Mouse (Mus musculus) hindbrain, embryonic 15.5 days (tissue): Measurements from ENCODE around the gene Hip1. TPM values are rescaled to one million over a fixed set of nuclear protein-coding genes. Genes with fewer than 3 reads are reported as not detected.
"Not testable (repeated sequence)": the region's sequence is repeated elsewhere in the genome, so short reads cannot be mapped to it uniquely, and the experiment has no call there.

ENCODE experiments used
- ATAC-seq: fragments of 200-750 bp; cut with Nextera tagmentation; 2 replicates; pipeline ENCODE4 v1.8.0; 2017; ENCODE audit warnings: low read depth, moderate number of reproducible peaks, moderate TSS enrichment; ENCODE audit not compliant: low FRiP score
- H3K27ac ChIP-seq: fragments of 300-500 bp; sonication (generic); replicated peaks from 2 replicates; pipeline ENCODE4 v1.5.1; 2015; ENCODE audit warnings: mild to moderate bottlenecking, inconsistent platforms
- H3K27me3 ChIP-seq: fragments of 300-500 bp; sonication (generic); 2 replicates; pipeline ENCODE4 v1.6.1; 2015; ENCODE audit warnings: control low read depth, inconsistent platforms
- H3K36me3 ChIP-seq: fragments of 300-500 bp; sonication (generic); 2 replicates; pipeline ENCODE4 v1.6.1; 2015; ENCODE audit warnings: control low read depth, inconsistent platforms
- H3K4me1 ChIP-seq: fragments of 300-500 bp; sonication (generic); replicated peaks from 2 replicates; pipeline ENCODE4 v1.6.1; 2015; ENCODE audit warnings: control low read depth, inconsistent platforms
- H3K4me2 ChIP-seq: fragments of 300-500 bp; sonication (generic); 2 replicates; pipeline ENCODE4 v1.6.1; 2015; ENCODE audit warnings: moderate library complexity, mild to moderate bottlenecking, inconsistent platforms
- H3K4me3 ChIP-seq: fragments of 300-500 bp; sonication (generic); 2 replicates; pipeline ENCODE4 v1.5.1; 2015; ENCODE audit warnings: mild to moderate bottlenecking, inconsistent platforms
- H3K9ac ChIP-seq: fragments of 300-500 bp; sonication (generic); 2 replicates; pipeline ENCODE4 v1.6.1; 2015; ENCODE audit warnings: inconsistent platforms
- H3K9me3 ChIP-seq: fragments of 300-500 bp; sonication (generic); 2 replicates; pipeline ENCODE4 v1.6.1; 2016; ENCODE audit warnings: control low read depth, inconsistent platforms
- WGBS: fragments of 180-500 bp; shearing (Covaris S2); methylation state at CpG from one replicate; pipeline ENCODE4 v1.1.7; 2015; 5-methylcytosine and 5-hydroxymethylcytosine counted together
- polyA plus RNA-seq: library from polyadenylated mRNA; unstranded; fragments of >200 nt; fragmentation: Nextera tagmentation; extraction: Ambion mirVana; gene quantifications from 2 replicates; pipeline ENCODE4 v1.2.1, GENCODE M21; 2015

Gene Hip1
- polyA plus RNA-seq, 1 experiment from 2014 or later, result 39.1 TPM

GRCm38 (mm10) chr5:135375167-135375566 is 169.8 kb downstream of the Hip1 start:
- WGBS, result 74% methylated on average over 8 of the region's 8 CpGs
- peak; percentile 10; the same call in 1 of the 2 replicates for ATAC-seq
- Histone ChIP-seq H3K27ac (no peak overlapping the region), H3K9ac (no peak overlapping the region), H3K9me3 (no peaks in the 10 kb centered on the region), H3K4me2 (no peak overlapping the region), H3K36me3 (peaks cover 82% of the 10 kb centered on the region), H3K4me3 (no peak overlapping the region), H3K4me1 (peaks cover 12% of the 10 kb centered on the region), H3K27me3 (no peaks in the 10 kb centered on the region)

- Histone ChIP-seq H3K9me3 (no peaks in the 10 kb centered on the region), H3K27ac (no peak overlapping the region), H3K9ac (no peak overlapping the region), H3K4me1 (peaks cover 18% of the 10 kb centered on the region), H3K27me3 (no peaks in the 10 kb centered on the region), H3K4me3 (no peak overlapping the region), H3K36me3 (peaks cover 67% of the 10 kb centered on the region), H3K4me2 (no peak overlapping the region)
- no peak for ATAC-seq
- WGBS, result 99% methylated on average over 5 of the region's 5 CpGs
Measured at GRCm38 (mm10) chr5:135373601-135374000, 171.3 kb downstream of the Hip1 start.

GRCm38 (mm10) chr5:135371195-135371594 is 173.7 kb downstream of the Hip1 start:
- 97% methylated on average over 13 of the region's 13 CpGs for WGBS
- Histone ChIP-seq H3K4me3 (no peak overlapping the region), H3K36me3 (peaks cover 43% of the 10 kb centered on the region), H3K9me3 (no peaks in the 10 kb centered on the region), H3K27me3 (no peaks in the 10 kb centered on the region), H3K4me1 (peaks cover 18% of the 10 kb centered on the region), H3K27ac (no peak overlapping the region), H3K4me2 (no peak overlapping the region), H3K9ac (no peak overlapping the region)
- no peak for ATAC-seq

GRCm38 (mm10) chr5:135369787-135370654 is 174.9 kb downstream of the Hip1 start, which contains the start of gene Nsun5:
Gene Nsun5 (plus strand): TSS chr5:135369953.
- H3K36me3 ChIP-seq, result peaks cover 32% of the 10 kb centered on the region
- H3K4me3 ChIP-seq, result peak within 1 kb of the TSS; percentile 97
- H3K9ac ChIP-seq, result peak within 1 kb of the TSS; percentile 79
- WGBS, result under 1% methylated on average over 54 of the region's 64 CpGs
- H3K4me2 ChIP-seq, result peak within 1 kb of the TSS; percentile 89
- H3K9me3 ChIP-seq, result no peaks in the 10 kb centered on the region
- no peaks in the 10 kb centered on the region for H3K27me3 ChIP-seq
- peak; percentile 82 for ATAC-seq
- H3K27ac ChIP-seq, result peak within 1 kb of the TSS; percentile 84
- H3K4me1 ChIP-seq, result peaks cover 18% of the 10 kb centered on the region

GRCm38 (mm10) chr5:135369196-135369595 is 175.7 kb downstream of the Hip1 start:
- not testable (repeated sequence) for H3K27me3 ChIP-seq, ATAC-seq, H3K9me3 ChIP-seq
- Histone ChIP-seq H3K4me3 (peak overlapping the region; percentile 97), H3K27ac (peak overlapping the region; percentile 84; the same call in 1 of the 2 replicates), H3K4me2 (peak overlapping the region; percentile 89), H3K4me1 (peaks cover 18% of the 10 kb centered on the region), H3K9ac (peak overlapping the region; percentile 79), H3K36me3 (peaks cover 27% of the 10 kb centered on the region)
- WGBS, result 66% methylated on average over 9 of the region's 9 CpGs

GRCm38 (mm10) chr5:135368312-135368711 is 176.6 kb downstream of the Hip1 start:
- ATAC-seq, result no peak
- H3K4me1 ChIP-seq, result peaks cover 18% of the 10 kb centered on the region
- H3K4me2 ChIP-seq, result no peak overlapping the region
- 78% methylated on average over 6 of the region's 6 CpGs for WGBS
- H3K36me3 ChIP-seq, result peaks cover 19% of the 10 kb centered on the region
- H3K27ac ChIP-seq, result no peak overlapping the region
- no peak overlapping the region for H3K9ac ChIP-seq
- no peaks in the 10 kb centered on the region for H3K27me3 ChIP-seq
- H3K9me3 ChIP-seq, result no peaks in the 10 kb centered on the region
- H3K4me3 ChIP-seq, result no peak overlapping the region

GRCm38 (mm10) chr5:135367841-135368240 is 177.1 kb downstream of the Hip1 start:
- Histone ChIP-seq H3K27ac (no peak overlapping the region), H3K27me3 (no peaks in the 10 kb centered on the region), H3K9me3 (no peaks in the 10 kb centered on the region), H3K36me3 (peaks cover 16% of the 10 kb centered on the region), H3K4me3 (no peak overlapping the region), H3K9ac (no peak overlapping the region), H3K4me2 (no peak overlapping the region), H3K4me1 (peaks cover 18% of the 10 kb centered on the region)
- 47% methylated on average over 6 of the region's 6 CpGs for WGBS
- no peak for ATAC-seq

GRCm38 (mm10) chr5:135363540-135363939 is 181.4 kb downstream of the Hip1 start:
- ATAC-seq, result no peak
- no peaks in the 10 kb centered on the region for H3K4me1 ChIP-seq
- 29% methylated on average over 12 of the region's 12 CpGs for WGBS
- no peak overlapping the region for H3K27ac ChIP-seq
- H3K9me3 ChIP-seq, result no peaks in the 10 kb centered on the region
- H3K4me2 ChIP-seq, result no peak overlapping the region
- H3K9ac ChIP-seq, result no peak overlapping the region
- H3K4me3 ChIP-seq, result no peak overlapping the region
- no peaks in the 10 kb centered on the region for H3K36me3 ChIP-seq
- H3K27me3 ChIP-seq, result no peaks in the 10 kb centered on the region

GRCm38 (mm10) chr5:135362572-135362971 is 182.3 kb downstream of the Hip1 start:
- no peaks in the 10 kb centered on the region for H3K36me3 ChIP-seq
- H3K4me3 ChIP-seq, result no peak overlapping the region
- no peak overlapping the region for H3K9ac ChIP-seq
- H3K4me1 ChIP-seq, result no peaks in the 10 kb centered on the region
- no peak for ATAC-seq
- 88% methylated on average over 3 of the region's 3 CpGs for WGBS
- no peak overlapping the region for H3K27ac ChIP-seq
- no peak overlapping the region for H3K4me2 ChIP-seq
- H3K27me3 ChIP-seq, result no peaks in the 10 kb centered on the region
- peaks cover 2% of the 10 kb centered on the region; the same call in 1 of the 2 replicates for H3K9me3 ChIP-seq

GRCm38 (mm10) chr5:135359772-135360171 is 185.1 kb downstream of the Hip1 start:
- Histone ChIP-seq H3K36me3 (no peaks in the 10 kb centered on the region), H3K9ac (no peak overlapping the region), H3K27me3 (no peaks in the 10 kb centered on the region), H3K4me2 (no peak overlapping the region), H3K9me3 (peaks cover 4% of the 10 kb centered on the region; the same call in 1 of the 2 replicates), H3K27ac (no peak overlapping the region), H3K4me3 (no peak overlapping the region), H3K4me1 (no peaks in the 10 kb centered on the region)
- WGBS, result 93% methylated on average over 2 of the region's 2 CpGs
- no peak for ATAC-seq

GRCm38 (mm10) chr5:135357556-135357955 is 187.4 kb downstream of the Hip1 start:
- 92% methylated on average over 2 of the region's 2 CpGs for WGBS
- ATAC-seq, result no peak

More at GRCm38 (mm10) chr5:135357556-135357955, 187.4 kb downstream of the Hip1 start:
- no peak overlapping the region for H3K9ac ChIP-seq
- H3K36me3 ChIP-seq, result no peaks in the 10 kb centered on the region
- peaks cover 4% of the 10 kb centered on the region; the same call in 1 of the 2 replicates for H3K9me3 ChIP-seq
- H3K27me3 ChIP-seq, result 0 out of 2 replicates have a peak, but pooled peaks cover 3% of the 10 kb centered on the region
- H3K4me3 ChIP-seq, result no peak overlapping the region
- H3K4me2 ChIP-seq, result no peak overlapping the region
- no peak overlapping the region for H3K27ac ChIP-seq
- H3K4me1 ChIP-seq, result no peaks in the 10 kb centered on the region
